Mouse (Mus musculus): ENCODE results near the gene Gm49396. TPM values are rescaled to one million over a fixed set of nuclear protein-coding genes. Genes with fewer than 3 reads are reported as not detected.

Gm49396 gene
- polyA plus RNA-seq, 1 experiment from 2014 or later = 5.8 TPM

- no peak overlapping the region for H3K27ac ChIP-seq
- H3K4me3 ChIP-seq = no peak overlapping the region
Observed at GRCm38 (mm10) chr7:30532931-30533330, 30.2 kb upstream of the Gm49396 start.

DNA sequence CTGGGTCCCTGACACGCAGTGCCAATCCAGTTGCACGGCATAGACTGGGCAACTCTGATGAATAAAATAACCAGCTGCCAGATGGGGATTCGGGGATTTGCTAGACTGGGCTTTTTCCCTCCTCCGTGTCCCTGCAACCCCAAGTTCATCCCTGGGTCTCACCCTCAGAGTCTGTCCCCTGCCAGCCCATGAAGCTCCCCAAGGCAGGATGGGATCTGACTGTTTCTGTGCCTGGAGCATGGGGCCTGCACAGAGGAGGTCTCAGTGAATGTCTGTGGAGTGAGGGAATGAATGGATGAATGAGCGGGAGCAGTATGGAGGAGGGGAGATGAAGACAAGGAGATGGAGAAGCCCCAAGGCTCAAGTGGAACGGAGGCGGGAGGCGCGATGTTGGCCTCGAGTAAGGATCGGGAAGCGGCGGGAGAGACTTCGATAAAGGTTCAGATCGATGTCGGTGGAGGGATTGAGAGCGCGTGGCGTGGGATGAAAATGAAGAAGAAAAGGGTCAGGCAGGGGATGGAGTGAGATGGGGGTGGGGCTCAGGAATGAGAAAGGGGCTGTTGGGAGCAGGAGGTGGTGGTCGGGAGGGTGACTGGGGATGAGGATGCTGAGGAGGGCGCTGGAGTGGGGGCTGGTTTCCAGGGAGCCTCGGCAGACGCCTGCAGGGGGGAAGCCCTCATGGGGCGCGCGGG lies 29.1 kb upstream of the Gm49396 start:
- H3K9ac ChIP-seq = peak overlapping the region; percentile 83
- peak overlapping the region; percentile 99 for H3K4me2 ChIP-seq
- 12% methylated on average over 25 of the region's 26 CpGs for WGBS (ENCODE audit: insufficient replicate concordance)
- peak overlapping the region; percentile 77 for H3K4me3 ChIP-seq
- peak; percentile 1; the same call in 1 of the 2 replicates for ATAC-seq
- peaks cover 43% of the 10 kb centered on the region for H3K4me1 ChIP-seq
- H3K36me3 ChIP-seq = peaks cover 40% of the 10 kb centered on the region
- H3K27ac ChIP-seq = peak overlapping the region; percentile 83
- H3K27me3 ChIP-seq (replicated peaks) = no peaks in the 10 kb centered on the region
- no peaks in the 10 kb centered on the region for H3K9me3 ChIP-seq (replicated peaks)

More at GRCm38 (mm10) chr7:30532931-30533330, 30.2 kb upstream of the Gm49396 start:
- Histone ChIP-seq H3K4me1 (peaks cover 43% of the 10 kb centered on the region), H3K27me3 (replicated peaks) (no peaks in the 10 kb centered on the region), H3K36me3 (peaks cover 49% of the 10 kb centered on the region), H3K9me3 (replicated peaks) (no peaks in the 10 kb centered on the region), H3K9ac (no peak overlapping the region), H3K4me2 (peak overlapping the region; percentile 19; the same call in 1 of the 2 replicates)
- no peak for ATAC-seq
- WGBS (ENCODE audit: insufficient replicate concordance) = 61% methylated on average over 8 of the region's 8 CpGs

DNA sequence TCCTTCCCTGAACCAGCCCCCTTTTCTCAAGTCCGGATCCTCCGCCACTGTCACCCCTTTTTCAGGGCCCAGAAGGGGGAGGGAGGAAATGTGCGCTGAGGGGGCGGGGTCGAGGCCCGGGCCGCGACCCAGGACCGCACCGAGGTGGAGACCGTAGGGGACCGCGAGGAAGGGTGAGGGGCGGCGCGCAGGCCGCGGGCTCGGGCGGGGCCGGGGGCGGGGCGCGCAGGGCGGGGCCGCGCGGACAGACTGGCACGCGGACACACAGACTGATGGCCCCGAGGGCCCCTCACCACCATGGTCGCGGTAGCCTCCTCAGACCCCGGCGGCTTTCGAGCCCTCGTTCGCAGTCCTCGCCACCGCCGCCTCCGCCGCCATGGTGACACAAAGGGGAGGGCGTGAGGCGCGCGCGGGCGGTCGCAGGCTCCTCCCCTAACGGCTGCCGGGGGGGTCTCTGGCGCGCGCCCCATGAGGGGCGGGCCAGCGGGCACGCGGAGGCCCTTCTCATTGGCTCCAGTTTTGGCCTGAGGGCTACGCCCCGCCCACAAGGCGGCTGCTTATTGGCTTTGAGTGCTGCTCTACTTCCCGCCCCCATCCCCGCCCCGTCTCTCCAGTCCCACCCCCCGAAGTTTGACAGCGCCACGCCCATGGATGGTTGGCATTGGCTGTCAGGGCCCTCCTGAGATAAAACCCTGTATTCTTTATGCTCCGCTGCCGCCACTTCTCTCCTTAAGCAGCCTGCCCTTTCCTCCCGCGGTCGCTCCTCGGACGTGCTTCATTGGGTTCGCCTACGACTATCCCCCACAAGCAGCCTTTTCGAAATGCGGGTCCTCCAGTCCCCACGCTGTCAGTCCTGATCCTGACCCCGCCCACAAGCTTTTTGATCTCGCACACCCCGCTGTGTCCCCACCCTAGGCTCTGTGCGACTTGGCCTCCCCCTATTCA lies 28.2 kb upstream of the Gm49396 start, which contains the start of gene Arhgap33:
Arhgap33 (minus strand) TSS at position 428 of the 945 bp plus-strand sequence.
- no peaks in the 10 kb centered on the region for H3K27me3 ChIP-seq (replicated peaks)
- H3K9me3 ChIP-seq (replicated peaks) = no peaks in the 10 kb centered on the region
- peak within 1 kb of the TSS; percentile 83 for H3K27ac ChIP-seq
- peak within 1 kb of the TSS; percentile 99 for H3K4me2 ChIP-seq
- peaks cover 43% of the 10 kb centered on the region for H3K4me1 ChIP-seq
- peaks cover 40% of the 10 kb centered on the region for H3K36me3 ChIP-seq
- H3K4me3 ChIP-seq = peak within 1 kb of the TSS; percentile 77
- WGBS (ENCODE audit: insufficient replicate concordance) = 4% methylated on average over 82 of the region's 84 CpGs
- H3K9ac ChIP-seq = peak within 1 kb of the TSS; percentile 83
- ATAC-seq = peak; percentile 93

GRCm38 (mm10) chr7:30540572-30540971 lies 22.6 kb upstream of the Gm49396 start:
- H3K4me3 ChIP-seq = no peak overlapping the region
- H3K27ac ChIP-seq = no peak overlapping the region
- 83% methylated on average over 7 of the region's 7 CpGs for WGBS (ENCODE audit: insufficient replicate concordance)
- H3K36me3 ChIP-seq = peaks cover 43% of the 10 kb centered on the region
- no peaks in the 10 kb centered on the region for H3K27me3 ChIP-seq (replicated peaks)
- H3K4me1 ChIP-seq = peaks cover 17% of the 10 kb centered on the region
- H3K4me2 ChIP-seq = no peak overlapping the region
- ATAC-seq = no peak
- no peaks in the 10 kb centered on the region for H3K9me3 ChIP-seq (replicated peaks)
- H3K9ac ChIP-seq = no peak overlapping the region

- H3K4me1 ChIP-seq = peaks cover 11% of the 10 kb centered on the region
- H3K36me3 ChIP-seq = peaks cover 63% of the 10 kb centered on the region
- H3K9me3 ChIP-seq (replicated peaks) = no peaks in the 10 kb centered on the region
- H3K27ac ChIP-seq = 0 out of 2 replicates have a peak overlapping the region, but pooled peaks have one; percentile 7
- WGBS (ENCODE audit: insufficient replicate concordance) = 46% methylated on average over 2 of the region's 2 CpGs
- H3K4me3 ChIP-seq = no peak overlapping the region
- H3K9ac ChIP-seq = no peak overlapping the region
- no peak; the same call in 1 of the 2 replicates for ATAC-seq
- no peaks in the 10 kb centered on the region for H3K27me3 ChIP-seq (replicated peaks)
- no peak overlapping the region for H3K4me2 ChIP-seq
Observed at GRCm38 (mm10) chr7:30544327-30544726, 18.8 kb upstream of the Gm49396 start.

GRCm38 (mm10) chr7:30549880-30550279 lies 13.3 kb upstream of the Gm49396 start:
- no peak overlapping the region for H3K27ac ChIP-seq

DNA sequence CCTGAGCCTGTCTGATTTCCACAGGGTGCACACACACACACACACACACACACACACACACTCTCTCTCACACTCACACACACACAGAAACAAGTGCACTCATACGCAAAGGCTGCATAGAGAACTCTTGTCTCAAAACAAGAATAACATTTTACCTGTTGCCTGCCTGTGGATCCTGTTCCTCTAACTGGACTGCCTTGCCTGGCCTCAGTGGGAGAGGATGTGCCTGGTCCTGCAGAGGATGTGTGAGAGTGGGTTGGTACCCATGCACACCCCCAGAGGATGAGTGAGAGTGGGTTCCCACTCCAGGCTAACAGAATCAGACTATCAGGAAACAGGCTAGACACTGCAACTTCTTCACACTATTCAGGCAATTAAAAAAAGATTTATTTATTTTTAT lies 12.5 kb upstream of the Gm49396 start:
- Histone ChIP-seq H3K27me3 (replicated peaks) (no peaks in the 10 kb centered on the region), H3K4me3 (no peak overlapping the region), H3K36me3 (peaks cover 42% of the 10 kb centered on the region), H3K9ac (no peak overlapping the region), H3K4me2 (0 out of 2 replicates have a peak overlapping the region, but pooled peaks have one; percentile 99), H3K9me3 (replicated peaks) (no peaks in the 10 kb centered on the region), H3K4me1 (peaks cover 30% of the 10 kb centered on the region), H3K27ac (no peak overlapping the region)
- ATAC-seq = no peak
- 95% methylated on average over 1 of the region's 1 CpGs for WGBS (ENCODE audit: insufficient replicate concordance)

More at GRCm38 (mm10) chr7:30549880-30550279, 13.3 kb upstream of the Gm49396 start:
- ATAC-seq = no peak
- peaks cover 39% of the 10 kb centered on the region for H3K36me3 ChIP-seq
- H3K4me2 ChIP-seq = no peak overlapping the region
- no peak overlapping the region for H3K9ac ChIP-seq
- no peaks in the 10 kb centered on the region for H3K9me3 ChIP-seq (replicated peaks)
- no peak overlapping the region for H3K4me3 ChIP-seq
- 78% methylated on average over 2 of the region's 2 CpGs for WGBS (ENCODE audit: insufficient replicate concordance)
- H3K27me3 ChIP-seq (replicated peaks) = no peaks in the 10 kb centered on the region
- peaks cover 31% of the 10 kb centered on the region for H3K4me1 ChIP-seq

DNA sequence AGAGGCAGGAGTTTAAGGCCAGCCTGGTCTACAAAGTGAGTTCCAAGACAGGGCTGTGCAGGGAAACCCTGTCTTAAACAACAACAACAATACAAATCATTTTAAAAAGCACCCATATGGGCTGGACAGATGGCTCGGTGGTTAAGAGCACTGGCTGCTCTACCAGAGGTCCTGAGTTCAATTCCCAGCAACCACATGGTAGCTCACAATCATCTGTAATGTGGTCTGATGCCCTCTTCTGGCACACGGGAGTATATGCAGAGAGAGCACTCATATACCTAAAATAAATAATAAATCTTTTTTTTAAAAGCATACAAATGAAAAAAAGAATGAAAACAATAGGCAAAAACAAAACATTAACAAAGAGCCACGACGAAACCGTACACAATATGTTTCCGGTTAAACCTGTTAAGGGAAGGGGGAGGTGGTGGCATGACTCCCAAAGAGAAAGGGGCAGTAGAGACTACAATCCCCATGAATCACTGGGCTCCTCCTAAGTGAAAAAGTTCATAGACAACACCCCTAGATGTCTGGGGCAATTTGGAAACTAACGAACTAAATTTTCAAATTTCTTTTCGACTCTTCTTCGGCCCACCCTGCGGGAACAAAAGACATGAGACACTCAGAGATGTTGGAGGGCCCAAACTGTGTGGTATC lies 11.6 kb upstream of the Gm49396 start:
- Histone ChIP-seq H3K9me3 (replicated peaks) (no peaks in the 10 kb centered on the region), H3K4me2 (peak overlapping the region; percentile 99), H3K4me3 (peak overlapping the region; percentile 72), H3K4me1 (peaks cover 30% of the 10 kb centered on the region), H3K36me3 (peaks cover 42% of the 10 kb centered on the region), H3K27ac (peak overlapping the region; percentile 92), H3K9ac (peak overlapping the region; percentile 76), H3K27me3 (replicated peaks) (no peaks in the 10 kb centered on the region)
- peak; percentile 49 for ATAC-seq
- WGBS (ENCODE audit: insufficient replicate concordance) = under 1% methylated on average over 10 of the region's 10 CpGs

GRCm38 (mm10) chr7:30552102-30553020 lies 10.8 kb upstream of the Gm49396 start, which contains the start of the genes Hspb6 and Proser3:
Gene Hspb6 (plus strand): TSS chr7:30552178.
Gene Proser3 (minus strand): TSS chr7:30552299.
- H3K27me3 ChIP-seq (replicated peaks) = no peaks in the 10 kb centered on the region
- H3K4me3 ChIP-seq = peak within 1 kb of the TSS; percentile 72
- H3K4me2 ChIP-seq = peak within 1 kb of the TSS; percentile 99
- H3K4me1 ChIP-seq = peaks cover 33% of the 10 kb centered on the region
- H3K36me3 ChIP-seq = peaks cover 44% of the 10 kb centered on the region
- peak within 1 kb of the TSS; percentile 91 for H3K9ac ChIP-seq
- peak; percentile 93 for ATAC-seq
- peak within 1 kb of the TSS; percentile 94 for H3K27ac ChIP-seq
- under 1% methylated on average over 44 of the region's 44 CpGs for WGBS (ENCODE audit: insufficient replicate concordance)
- H3K9me3 ChIP-seq (replicated peaks) = no peaks in the 10 kb centered on the region

DNA sequence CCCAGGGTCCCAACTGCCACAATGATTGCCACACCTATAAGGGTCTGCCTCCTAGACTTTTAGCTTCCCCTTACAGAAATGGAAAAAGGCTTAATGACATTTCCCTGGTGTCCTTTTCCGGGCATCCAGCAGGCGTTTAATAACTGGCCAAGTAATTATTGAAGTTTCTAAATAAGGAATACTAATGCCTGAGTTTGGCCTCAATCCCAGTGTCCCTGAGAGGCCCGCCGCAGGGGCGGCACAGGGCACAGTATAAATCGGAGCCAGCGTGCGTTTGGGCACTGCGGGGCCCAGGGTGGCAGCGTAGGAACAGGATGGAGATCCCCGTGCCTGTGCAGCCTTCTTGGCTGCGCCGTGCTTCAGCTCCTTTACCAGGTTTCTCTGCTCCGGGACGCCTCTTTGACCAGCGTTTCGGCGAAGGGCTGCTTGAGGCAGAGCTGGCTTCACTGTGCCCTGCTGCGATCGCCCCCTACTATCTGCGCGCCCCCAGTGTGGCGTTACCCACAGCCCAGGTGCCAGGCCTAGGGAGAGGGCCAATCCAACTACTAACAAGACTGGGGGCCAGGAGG lies 10.0 kb upstream of the Gm49396 start:
- no peaks in the 10 kb centered on the region for H3K9me3 ChIP-seq (replicated peaks)
- peaks cover 50% of the 10 kb centered on the region for H3K36me3 ChIP-seq
- peak overlapping the region; percentile 91 for H3K9ac ChIP-seq
- H3K4me3 ChIP-seq = peak overlapping the region; percentile 72
- H3K4me2 ChIP-seq = peak overlapping the region; percentile 99
- 7% methylated on average over 23 of the region's 23 CpGs for WGBS (ENCODE audit: insufficient replicate concordance)
- peaks cover 40% of the 10 kb centered on the region for H3K4me1 ChIP-seq
- ATAC-seq = no peak
- no peaks in the 10 kb centered on the region for H3K27me3 ChIP-seq (replicated peaks)
- H3K27ac ChIP-seq = peak overlapping the region; percentile 94

Data from liver, embryonic 12.5 days (tissue).